Mouse (Mus musculus): ENCODE data around the gene Ammecr1. TPM values are rescaled to one million over a fixed set of nuclear protein-coding genes. Genes with fewer than 3 reads are reported as not detected.

The Ammecr1 gene
- polyA plus RNA-seq, 1 experiment from 2014 or later, result 28.6 TPM

GRCm38 (mm10) chrX:142829866-142830470 lies 136.6 kb downstream of the Ammecr1 start:
- Histone ChIP-seq H3K4me3 (ENCODE audit: low read depth, low read length) (no peak overlapping the region), H3K36me3 (ENCODE audit: control insufficient read depth, insufficient read depth, low read length) (no peaks in the 10 kb centered on the region; the same call in 1 of the 2 replicates), H3K4me1 (replicated peaks; ENCODE audit: control insufficient read depth, insufficient read depth, low read length) (no peaks in the 10 kb centered on the region), H3K9ac (ENCODE audit: low read depth, low read length) (no peak overlapping the region), H3K4me2 (no peak overlapping the region), H3K27ac (ENCODE audit: low read depth, low read length) (no peak overlapping the region), H3K27me3 (replicated peaks; ENCODE audit: control insufficient read depth, insufficient read depth, low read length) (no peaks in the 10 kb centered on the region), H3K9me3 (ENCODE audit: control insufficient read depth, low read length) (no peaks in the 10 kb centered on the region)
- WGBS, result 76% methylated on average over 12 of the region's 12 CpGs
- DNase-seq (ENCODE audit: low spot score), result no peak
- ATAC-seq (replicated peaks; ENCODE audit: low FRiP score), result 0 out of 2 replicates have a peak, but pooled peaks have one; percentile 20

- 72% methylated on average over 2 of the region's 2 CpGs for WGBS
- Histone ChIP-seq H3K4me3 (ENCODE audit: low read depth, low read length) (no peak overlapping the region), H3K4me2 (no peak overlapping the region), H3K4me1 (replicated peaks; ENCODE audit: control insufficient read depth, insufficient read depth, low read length) (no peaks in the 10 kb centered on the region), H3K9me3 (ENCODE audit: control insufficient read depth, low read length) (no peaks in the 10 kb centered on the region), H3K36me3 (ENCODE audit: control insufficient read depth, insufficient read depth, low read length) (no peaks in the 10 kb centered on the region), H3K9ac (ENCODE audit: low read depth, low read length) (no peak overlapping the region), H3K27me3 (replicated peaks; ENCODE audit: control insufficient read depth, insufficient read depth, low read length) (no peaks in the 10 kb centered on the region), H3K27ac (ENCODE audit: low read depth, low read length) (no peak overlapping the region)
- ATAC-seq (replicated peaks; ENCODE audit: low FRiP score), result no peak
- no peak for DNase-seq (ENCODE audit: low spot score)
These were observed 137.3 kb downstream of the Ammecr1 start for GRCm38 (mm10) chrX:142829267-142829666.

- no peaks in the 10 kb centered on the region for H3K36me3 ChIP-seq (ENCODE audit: control insufficient read depth, insufficient read depth, low read length)
- H3K4me2 ChIP-seq, result no peak overlapping the region
- no peaks in the 10 kb centered on the region for H3K4me1 ChIP-seq (replicated peaks; ENCODE audit: control insufficient read depth, insufficient read depth, low read length)
- 78% methylated on average over 13 of the region's 13 CpGs for WGBS
- DNase-seq (ENCODE audit: low spot score) (no peak), ATAC-seq (replicated peaks; ENCODE audit: low FRiP score) (no peak)
- H3K4me3 ChIP-seq (ENCODE audit: low read depth, low read length), result no peak overlapping the region
- no peaks in the 10 kb centered on the region for H3K9me3 ChIP-seq (ENCODE audit: control insufficient read depth, low read length)
- H3K27ac ChIP-seq (ENCODE audit: low read depth, low read length), result no peak overlapping the region
- H3K9ac ChIP-seq (ENCODE audit: low read depth, low read length), result no peak overlapping the region
- H3K27me3 ChIP-seq (replicated peaks; ENCODE audit: control insufficient read depth, insufficient read depth, low read length), result no peaks in the 10 kb centered on the region
These were observed 138.2 kb downstream of the Ammecr1 start for GRCm38 (mm10) chrX:142828184-142828908.

GRCm38 (mm10) chrX:142827644-142828043 lies 138.9 kb downstream of the Ammecr1 start:
- Histone ChIP-seq H3K4me3 (ENCODE audit: low read depth, low read length) (no peak overlapping the region), H3K4me1 (replicated peaks; ENCODE audit: control insufficient read depth, insufficient read depth, low read length) (no peaks in the 10 kb centered on the region), H3K27ac (ENCODE audit: low read depth, low read length) (no peak overlapping the region), H3K27me3 (replicated peaks; ENCODE audit: control insufficient read depth, insufficient read depth, low read length) (no peaks in the 10 kb centered on the region), H3K9ac (ENCODE audit: low read depth, low read length) (no peak overlapping the region), H3K36me3 (ENCODE audit: control insufficient read depth, insufficient read depth, low read length) (no peaks in the 10 kb centered on the region), H3K4me2 (no peak overlapping the region), H3K9me3 (ENCODE audit: control insufficient read depth, low read length) (no peaks in the 10 kb centered on the region)
- ATAC-seq (replicated peaks; ENCODE audit: low FRiP score) (no peak), DNase-seq (ENCODE audit: low spot score) (no peak)
- 17% methylated on average over 1 of the region's 1 CpGs for WGBS

- Histone ChIP-seq H3K36me3 (ENCODE audit: control insufficient read depth, insufficient read depth, low read length) (no peaks in the 10 kb centered on the region), H3K9ac (ENCODE audit: low read depth, low read length) (no peak overlapping the region), H3K4me3 (ENCODE audit: low read depth, low read length) (no peak overlapping the region), H3K4me1 (replicated peaks; ENCODE audit: control insufficient read depth, insufficient read depth, low read length) (no peaks in the 10 kb centered on the region), H3K27ac (ENCODE audit: low read depth, low read length) (no peak overlapping the region), H3K27me3 (replicated peaks; ENCODE audit: control insufficient read depth, insufficient read depth, low read length) (no peaks in the 10 kb centered on the region), H3K9me3 (ENCODE audit: control insufficient read depth, low read length) (no peaks in the 10 kb centered on the region), H3K4me2 (no peak overlapping the region)
- WGBS, result 57% methylated on average over 1 of the region's 1 CpGs
- DNase-seq (ENCODE audit: low spot score) (no peak), ATAC-seq (replicated peaks; ENCODE audit: low FRiP score) (no peak)
These were observed 141.2 kb downstream of the Ammecr1 start for GRCm38 (mm10) chrX:142825309-142825708.

GRCm38 (mm10) chrX:142821846-142822245 lies 144.7 kb downstream of the Ammecr1 start:
- Histone ChIP-seq H3K27me3 (replicated peaks; ENCODE audit: control insufficient read depth, insufficient read depth, low read length) (no peaks in the 10 kb centered on the region), H3K36me3 (ENCODE audit: control insufficient read depth, insufficient read depth, low read length) (no peaks in the 10 kb centered on the region), H3K9ac (ENCODE audit: low read depth, low read length) (no peak overlapping the region), H3K4me1 (replicated peaks; ENCODE audit: control insufficient read depth, insufficient read depth, low read length) (no peaks in the 10 kb centered on the region), H3K9me3 (ENCODE audit: control insufficient read depth, low read length) (no peaks in the 10 kb centered on the region), H3K27ac (ENCODE audit: low read depth, low read length) (no peak overlapping the region), H3K4me2 (no peak overlapping the region), H3K4me3 (ENCODE audit: low read depth, low read length) (no peak overlapping the region)
- WGBS, result 37% methylated on average over 3 of the region's 3 CpGs
- DNase-seq (ENCODE audit: low spot score) (no peak), ATAC-seq (replicated peaks; ENCODE audit: low FRiP score) (no peak)

GRCm38 (mm10) chrX:142821239-142821638 lies 145.3 kb downstream of the Ammecr1 start:
- ATAC-seq (replicated peaks; ENCODE audit: low FRiP score) (no peak), DNase-seq (ENCODE audit: low spot score) (no peak)
- H3K9ac ChIP-seq (ENCODE audit: low read depth, low read length), result no peak overlapping the region
- H3K9me3 ChIP-seq (ENCODE audit: control insufficient read depth, low read length), result no peaks in the 10 kb centered on the region
- 76% methylated on average over 6 of the region's 6 CpGs for WGBS
- no peaks in the 10 kb centered on the region for H3K27me3 ChIP-seq (replicated peaks; ENCODE audit: control insufficient read depth, insufficient read depth, low read length)
- H3K4me1 ChIP-seq (replicated peaks; ENCODE audit: control insufficient read depth, insufficient read depth, low read length), result no peaks in the 10 kb centered on the region
- H3K4me2 ChIP-seq, result no peak overlapping the region
- no peak overlapping the region for H3K27ac ChIP-seq (ENCODE audit: low read depth, low read length)
- H3K36me3 ChIP-seq (ENCODE audit: control insufficient read depth, insufficient read depth, low read length), result no peaks in the 10 kb centered on the region
- no peak overlapping the region for H3K4me3 ChIP-seq (ENCODE audit: low read depth, low read length)

GRCm38 (mm10) chrX:142818057-142818682 lies 148.4 kb downstream of the Ammecr1 start:
- Histone ChIP-seq H3K4me2 (no peak overlapping the region), H3K27ac (ENCODE audit: low read depth, low read length) (no peak overlapping the region), H3K4me1 (replicated peaks; ENCODE audit: control insufficient read depth, insufficient read depth, low read length) (no peaks in the 10 kb centered on the region), H3K9me3 (ENCODE audit: control insufficient read depth, low read length) (no peaks in the 10 kb centered on the region), H3K4me3 (ENCODE audit: low read depth, low read length) (no peak overlapping the region), H3K9ac (ENCODE audit: low read depth, low read length) (no peak overlapping the region), H3K36me3 (ENCODE audit: control insufficient read depth, insufficient read depth, low read length) (no peaks in the 10 kb centered on the region), H3K27me3 (replicated peaks; ENCODE audit: control insufficient read depth, insufficient read depth, low read length) (no peaks in the 10 kb centered on the region)
- 49% methylated on average over 10 of the region's 10 CpGs for WGBS
- no peak for DNase-seq (ENCODE audit: low spot score)
- no peak for ATAC-seq (replicated peaks; ENCODE audit: low FRiP score)

Data from liver, embryonic 11.5 days (tissue).